Mouse (Mus musculus): Measurements from ENCODE around the gene Calm3. TPM values are rescaled to one million over a fixed set of nuclear protein-coding genes. Genes with fewer than 3 reads are reported as not detected.

Gene Calm3
- polyA plus RNA-seq, 1 experiment from 2014 or later, result 527 TPM

- Histone ChIP-seq H3K4me3 (replicated peaks; ENCODE audit: low read length) (peak overlapping the region; percentile 25), H3K27me3 (ENCODE audit: control insufficient read depth, insufficient read depth, low read length) (peaks cover 38% of the 10 kb centered on the region), H3K27ac (no peak overlapping the region), H3K9ac (no peak overlapping the region), H3K9me3 (ENCODE audit: control insufficient read depth, low read length) (peaks cover 8% of the 10 kb centered on the region; the same call in 1 of the 2 replicates), H3K4me2 (replicated peaks) (no peak overlapping the region), H3K36me3 (replicated peaks; ENCODE audit: control insufficient read depth, insufficient read depth) (peaks cover 44% of the 10 kb centered on the region), H3K4me1 (replicated peaks; ENCODE audit: control insufficient read depth, insufficient read depth, low read length) (no peaks in the 10 kb centered on the region)
- DNase-seq (ENCODE audit: low spot score), result no peak
- WGBS, result 39% methylated on average over 59 of the region's 59 CpGs
- ATAC-seq (ENCODE audit: low FRiP score), result no peak
These were observed 38.0 kb downstream of the Calm3 start for GRCm38 (mm10) chr7:16885905-16886304.

- H3K9me3 ChIP-seq (ENCODE audit: control insufficient read depth, low read length), result peaks cover 8% of the 10 kb centered on the region; the same call in 1 of the 2 replicates
- H3K4me3 ChIP-seq (replicated peaks; ENCODE audit: low read length), result peak overlapping the region; percentile 25
- DNase-seq (ENCODE audit: low spot score) (no peak), ATAC-seq (ENCODE audit: low FRiP score) (peak; percentile 38; the same call in 1 of the 2 replicates)
- H3K9ac ChIP-seq, result no peak overlapping the region
- WGBS, result 8% methylated on average over 64 of the region's 95 CpGs
- 0 out of 2 replicates have a peak, but pooled peaks cover 3% of the 10 kb centered on the region for H3K4me1 ChIP-seq (replicated peaks; ENCODE audit: control insufficient read depth, insufficient read depth, low read length)
- H3K27me3 ChIP-seq (ENCODE audit: control insufficient read depth, insufficient read depth, low read length), result peaks cover 38% of the 10 kb centered on the region
- H3K36me3 ChIP-seq (replicated peaks; ENCODE audit: control insufficient read depth, insufficient read depth), result peaks cover 44% of the 10 kb centered on the region
- no peak overlapping the region for H3K27ac ChIP-seq
- peak overlapping the region; percentile 19; the same call in 1 of the 2 replicates for H3K4me2 ChIP-seq (replicated peaks)
These were observed 38.6 kb downstream of the Calm3 start for GRCm38 (mm10) chr7:16885271-16885776.

- H3K27ac ChIP-seq, result no peak overlapping the region
- ATAC-seq (ENCODE audit: low FRiP score), result no peak
- H3K36me3 ChIP-seq (replicated peaks; ENCODE audit: control insufficient read depth, insufficient read depth), result peaks cover 45% of the 10 kb centered on the region
- H3K4me2 ChIP-seq (replicated peaks), result no peak overlapping the region
- peaks cover 8% of the 10 kb centered on the region; the same call in 1 of the 2 replicates for H3K9me3 ChIP-seq (ENCODE audit: control insufficient read depth, low read length)
- H3K4me3 ChIP-seq (replicated peaks; ENCODE audit: low read length), result no peak overlapping the region
- H3K27me3 ChIP-seq (ENCODE audit: control insufficient read depth, insufficient read depth, low read length), result peaks cover 38% of the 10 kb centered on the region
- 57% methylated on average over 4 of the region's 4 CpGs for WGBS
- no peak overlapping the region for H3K9ac ChIP-seq
- H3K4me1 ChIP-seq (replicated peaks; ENCODE audit: control insufficient read depth, insufficient read depth, low read length), result peaks cover 8% of the 10 kb centered on the region; the same call in 1 of the 2 replicates
- DNase-seq (ENCODE audit: low spot score), result no peak
These were observed 39.6 kb downstream of the Calm3 start for GRCm38 (mm10) chr7:16884334-16884733.

GRCm38 (mm10) chr7:16883162-16883561 is 40.8 kb downstream of the Calm3 start:
- H3K27me3 ChIP-seq (ENCODE audit: control insufficient read depth, insufficient read depth, low read length), result peaks cover 38% of the 10 kb centered on the region
- H3K4me2 ChIP-seq (replicated peaks), result no peak overlapping the region
- H3K36me3 ChIP-seq (replicated peaks; ENCODE audit: control insufficient read depth, insufficient read depth), result peaks cover 50% of the 10 kb centered on the region
- DNase-seq (ENCODE audit: low spot score) (no peak), ATAC-seq (ENCODE audit: low FRiP score) (no peak)
- peaks cover 8% of the 10 kb centered on the region; the same call in 1 of the 2 replicates for H3K9me3 ChIP-seq (ENCODE audit: control insufficient read depth, low read length)
- no peak overlapping the region for H3K9ac ChIP-seq
- WGBS, result 92% methylated on average over 6 of the region's 6 CpGs
- peaks cover 8% of the 10 kb centered on the region; the same call in 1 of the 2 replicates for H3K4me1 ChIP-seq (replicated peaks; ENCODE audit: control insufficient read depth, insufficient read depth, low read length)
- no peak overlapping the region for H3K27ac ChIP-seq
- no peak overlapping the region for H3K4me3 ChIP-seq (replicated peaks; ENCODE audit: low read length)

GRCm38 (mm10) chr7:16880615-16881014 is 43.3 kb downstream of the Calm3 start:
- H3K9ac ChIP-seq, result no peak overlapping the region

GRCm38 (mm10) chr7:16879796-16880547 is 43.9 kb downstream of the Calm3 start:
- ATAC-seq (ENCODE audit: low FRiP score), result no peak
- Histone ChIP-seq H3K9me3 (ENCODE audit: control insufficient read depth, low read length) (no peaks in the 10 kb centered on the region), H3K27me3 (ENCODE audit: control insufficient read depth, insufficient read depth, low read length) (peaks cover 21% of the 10 kb centered on the region), H3K4me1 (replicated peaks; ENCODE audit: control insufficient read depth, insufficient read depth, low read length) (peaks cover 24% of the 10 kb centered on the region), H3K4me2 (replicated peaks) (no peak overlapping the region), H3K4me3 (replicated peaks; ENCODE audit: low read length) (no peak overlapping the region), H3K27ac (no peak overlapping the region), H3K36me3 (replicated peaks; ENCODE audit: control insufficient read depth, insufficient read depth) (peaks cover 25% of the 10 kb centered on the region), H3K9ac (0 out of 2 replicates have a peak overlapping the region, but pooled peaks have one; percentile 7)
- no peak for DNase-seq (ENCODE audit: low spot score)
- 21% methylated on average over 9 of the region's 9 CpGs for WGBS

More at GRCm38 (mm10) chr7:16880615-16881014, 43.3 kb downstream of the Calm3 start:
- H3K4me1 ChIP-seq (replicated peaks; ENCODE audit: control insufficient read depth, insufficient read depth, low read length), result peaks cover 24% of the 10 kb centered on the region
- peaks cover 31% of the 10 kb centered on the region for H3K36me3 ChIP-seq (replicated peaks; ENCODE audit: control insufficient read depth, insufficient read depth)
- H3K4me3 ChIP-seq (replicated peaks; ENCODE audit: low read length), result no peak overlapping the region
- WGBS, result 21% methylated on average over 5 of the region's 5 CpGs
- ATAC-seq (ENCODE audit: low FRiP score), result no peak
- H3K27me3 ChIP-seq (ENCODE audit: control insufficient read depth, insufficient read depth, low read length), result peaks cover 25% of the 10 kb centered on the region
- H3K27ac ChIP-seq, result no peak overlapping the region
- peaks cover 3% of the 10 kb centered on the region; the same call in 1 of the 2 replicates for H3K9me3 ChIP-seq (ENCODE audit: control insufficient read depth, low read length)
- no peak for DNase-seq (ENCODE audit: low spot score)
- H3K4me2 ChIP-seq (replicated peaks), result no peak overlapping the region

- H3K4me1 ChIP-seq (replicated peaks; ENCODE audit: control insufficient read depth, insufficient read depth, low read length), result peaks cover 24% of the 10 kb centered on the region
- 82% methylated on average over 3 of the region's 3 CpGs for WGBS
- no peak overlapping the region for H3K4me3 ChIP-seq (replicated peaks; ENCODE audit: low read length)
- H3K27me3 ChIP-seq (ENCODE audit: control insufficient read depth, insufficient read depth, low read length), result no peaks in the 10 kb centered on the region
- DNase-seq (ENCODE audit: low spot score) (no peak), ATAC-seq (ENCODE audit: low FRiP score) (no peak)
- H3K36me3 ChIP-seq (replicated peaks; ENCODE audit: control insufficient read depth, insufficient read depth), result peaks cover 12% of the 10 kb centered on the region; the same call in 1 of the 2 replicates
- H3K9me3 ChIP-seq (ENCODE audit: control insufficient read depth, low read length), result no peaks in the 10 kb centered on the region
- no peak overlapping the region for H3K4me2 ChIP-seq (replicated peaks)
- no peak overlapping the region for H3K27ac ChIP-seq
- no peak overlapping the region for H3K9ac ChIP-seq
These were observed 46.2 kb downstream of the Calm3 start for GRCm38 (mm10) chr7:16877717-16878116.

GRCm38 (mm10) chr7:16876608-16877007 is 47.3 kb downstream of the Calm3 start:
- Histone ChIP-seq H3K36me3 (replicated peaks; ENCODE audit: control insufficient read depth, insufficient read depth) (peaks cover 14% of the 10 kb centered on the region), H3K9me3 (ENCODE audit: control insufficient read depth, low read length) (no peaks in the 10 kb centered on the region), H3K27ac (no peak overlapping the region; the same call in 1 of the 2 replicates), H3K9ac (peak overlapping the region; percentile 75), H3K4me3 (replicated peaks; ENCODE audit: low read length) (peak overlapping the region; percentile 62), H3K27me3 (ENCODE audit: control insufficient read depth, insufficient read depth, low read length) (no peaks in the 10 kb centered on the region), H3K4me2 (replicated peaks) (peak overlapping the region; percentile 71), H3K4me1 (replicated peaks; ENCODE audit: control insufficient read depth, insufficient read depth, low read length) (peaks cover 24% of the 10 kb centered on the region)
- no peak for ATAC-seq (ENCODE audit: low FRiP score)
- DNase-seq (ENCODE audit: low spot score), result no peak
- 6% methylated on average over 13 of the region's 13 CpGs for WGBS

GRCm38 (mm10) chr7:16876006-16876405 is 47.9 kb downstream of the Calm3 start:
- Histone ChIP-seq H3K4me3 (replicated peaks; ENCODE audit: low read length) (peak overlapping the region; percentile 62), H3K9me3 (ENCODE audit: control insufficient read depth, low read length) (no peaks in the 10 kb centered on the region), H3K4me1 (replicated peaks; ENCODE audit: control insufficient read depth, insufficient read depth, low read length) (peaks cover 24% of the 10 kb centered on the region), H3K27ac (no peak overlapping the region), H3K4me2 (replicated peaks) (peak overlapping the region; percentile 71), H3K27me3 (ENCODE audit: control insufficient read depth, insufficient read depth, low read length) (no peaks in the 10 kb centered on the region), H3K36me3 (replicated peaks; ENCODE audit: control insufficient read depth, insufficient read depth) (peaks cover 13% of the 10 kb centered on the region), H3K9ac (peak overlapping the region; percentile 75)
- no peak for DNase-seq (ENCODE audit: low spot score)
- WGBS, result 10% methylated on average over 11 of the region's 11 CpGs
- ATAC-seq (ENCODE audit: low FRiP score), result no peak
